Mouse (Mus musculus): ENCODE measurements around the gene Plxnd1. TPM values are rescaled to one million over a fixed set of nuclear protein-coding genes. Genes with fewer than 3 reads are reported as not detected.

The Plxnd1 gene
- total RNA-seq, 2 experiments from 2014 or later = 140 to 167 TPM

- no peak for DNase-seq
Observed at GRCm38 (mm10) chr6:115982889-115983288, 11.9 kb downstream of the Plxnd1 start.

DNA sequence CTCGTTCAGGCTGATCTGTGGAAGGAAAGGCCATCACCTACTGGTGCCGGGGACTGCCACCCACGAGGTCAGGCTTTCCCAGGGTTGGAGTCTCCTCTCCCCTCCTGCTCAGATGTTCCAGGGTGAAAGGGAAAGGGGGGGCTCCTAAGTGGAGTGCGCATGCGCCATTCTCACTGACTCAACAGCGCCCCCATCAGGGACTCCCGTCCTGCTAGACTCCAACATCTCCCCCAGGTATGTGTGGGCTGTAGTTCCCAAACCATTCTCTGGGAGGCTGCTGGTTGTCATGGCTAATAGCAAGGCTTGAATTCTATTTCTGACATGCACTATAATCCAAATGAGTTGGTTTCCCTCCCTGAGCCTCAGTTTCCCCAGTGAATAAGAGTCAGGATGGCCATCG, 16.2 kb downstream of the Plxnd1 start:
- no peak for DNase-seq

- DNase-seq = peak; percentile 54 to 66
Observed at GRCm38 (mm10) chr6:115977810-115978209, 17.0 kb downstream of the Plxnd1 start.

DNA sequence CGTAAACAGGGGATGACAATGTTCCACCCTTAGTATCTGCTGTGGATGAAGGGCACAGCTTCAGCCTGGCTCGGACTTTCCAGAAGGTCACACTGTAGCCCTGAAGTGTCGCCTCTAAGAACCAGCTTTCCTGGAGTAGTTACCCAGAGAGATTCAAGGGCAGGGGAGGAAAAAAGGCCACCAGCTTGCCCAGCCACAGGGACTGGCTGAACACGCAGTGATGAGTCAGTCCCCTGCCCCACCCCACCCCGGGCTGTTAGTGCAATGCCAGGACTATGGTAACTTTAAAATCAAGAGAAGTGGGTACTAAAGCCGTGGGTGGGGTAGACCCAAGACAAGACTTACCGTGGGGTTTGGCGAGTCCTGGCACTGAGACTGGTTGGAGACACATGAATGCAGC, 19.2 kb downstream of the Plxnd1 start:
- DNase-seq = peak; percentile 78 to 81

GRCm38 (mm10) chr6:115973881-115974662, 20.7 kb downstream of the Plxnd1 start:
- DNase-seq = no peak

GRCm38 (mm10) chr6:115973139-115973875, 21.5 kb downstream of the Plxnd1 start:
- DNase-seq = no peak

DNA sequence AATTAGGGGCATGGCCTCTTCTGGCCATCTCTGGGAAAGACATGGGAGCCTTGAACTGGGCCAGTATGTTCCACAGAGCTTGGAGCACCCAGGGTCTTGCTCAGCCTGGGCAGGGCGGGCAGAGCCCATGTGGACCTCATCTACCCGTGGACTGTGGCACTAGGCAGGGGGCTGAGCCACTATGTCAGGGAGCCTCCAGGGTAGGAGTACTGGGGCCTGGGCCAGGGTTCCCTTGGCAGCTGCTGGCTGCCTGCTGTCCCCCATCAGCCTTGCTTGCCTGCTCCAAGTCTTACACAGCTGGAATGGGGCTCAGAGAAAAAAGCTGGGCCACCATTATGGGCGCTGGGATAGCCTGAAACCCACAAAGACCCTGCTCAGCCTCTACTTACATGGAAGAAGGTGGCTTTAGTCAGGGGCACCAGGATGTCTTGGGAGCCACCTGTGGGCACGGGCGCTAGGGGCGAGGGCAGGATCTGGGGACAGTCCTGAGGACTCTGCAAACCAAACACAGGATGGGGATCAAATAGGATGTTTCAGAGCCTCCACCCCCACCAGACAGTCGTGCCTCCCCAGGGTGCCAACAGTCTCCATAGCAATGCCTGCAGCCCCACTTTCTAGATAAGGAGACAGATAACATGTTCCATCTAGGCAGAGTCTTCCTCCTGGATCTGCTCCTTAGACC, 22.6 kb downstream of the Plxnd1 start:
- no peak for DNase-seq

GRCm38 (mm10) chr6:115971273-115972060, 23.3 kb downstream of the Plxnd1 start:
- no peak for DNase-seq

DNA sequence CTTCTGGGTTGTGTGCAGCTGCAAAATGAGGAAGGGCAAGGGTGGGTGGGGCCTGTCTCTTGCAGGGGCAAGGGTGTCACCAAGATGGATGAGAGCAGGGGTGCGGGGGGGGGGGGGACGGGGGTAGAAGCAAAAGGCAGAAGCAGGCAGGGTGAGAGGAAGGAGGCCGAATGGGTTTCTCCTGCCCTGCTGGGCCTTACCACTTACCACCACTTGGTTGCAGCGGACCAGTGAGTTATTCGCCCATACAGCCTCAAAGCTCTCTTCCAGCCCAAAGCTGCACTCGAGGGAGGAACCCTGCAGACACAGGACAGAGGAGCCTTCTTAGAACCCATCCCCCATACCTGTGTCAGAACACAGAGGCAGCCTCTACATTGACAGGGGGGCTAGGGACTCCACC, 24.9 kb downstream of the Plxnd1 start:
- no peak for DNase-seq

DNA sequence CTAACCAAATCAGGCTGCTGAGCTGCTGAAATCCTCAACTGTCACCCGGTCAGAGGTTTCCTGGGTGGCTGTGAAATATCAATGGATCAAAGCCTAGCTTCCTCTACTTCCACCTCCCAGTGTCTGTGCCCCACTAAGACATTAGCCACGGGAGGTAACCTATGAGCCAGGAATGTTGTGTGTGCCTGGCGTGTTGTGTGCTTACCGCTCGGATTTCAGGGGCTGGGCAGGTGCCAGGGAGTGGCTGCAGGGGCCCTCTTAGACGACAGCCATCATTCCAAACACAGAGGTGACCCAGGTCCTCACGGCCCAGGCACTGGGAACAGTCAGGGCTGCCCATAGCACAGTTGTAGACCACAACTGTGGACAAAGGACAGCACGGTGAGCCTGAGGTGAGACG, 25.7 kb downstream of the Plxnd1 start:
- DNase-seq = no peak

GRCm38 (mm10) chr6:115968700-115969099, 26.1 kb downstream of the Plxnd1 start:
- DNase-seq = no peak

GRCm38 (mm10) chr6:115968086-115968485, 26.7 kb downstream of the Plxnd1 start:
- DNase-seq = no peak

- DNase-seq = no peak
Observed at GRCm38 (mm10) chr6:115967291-115967880, 27.4 kb downstream of the Plxnd1 start.

DNA sequence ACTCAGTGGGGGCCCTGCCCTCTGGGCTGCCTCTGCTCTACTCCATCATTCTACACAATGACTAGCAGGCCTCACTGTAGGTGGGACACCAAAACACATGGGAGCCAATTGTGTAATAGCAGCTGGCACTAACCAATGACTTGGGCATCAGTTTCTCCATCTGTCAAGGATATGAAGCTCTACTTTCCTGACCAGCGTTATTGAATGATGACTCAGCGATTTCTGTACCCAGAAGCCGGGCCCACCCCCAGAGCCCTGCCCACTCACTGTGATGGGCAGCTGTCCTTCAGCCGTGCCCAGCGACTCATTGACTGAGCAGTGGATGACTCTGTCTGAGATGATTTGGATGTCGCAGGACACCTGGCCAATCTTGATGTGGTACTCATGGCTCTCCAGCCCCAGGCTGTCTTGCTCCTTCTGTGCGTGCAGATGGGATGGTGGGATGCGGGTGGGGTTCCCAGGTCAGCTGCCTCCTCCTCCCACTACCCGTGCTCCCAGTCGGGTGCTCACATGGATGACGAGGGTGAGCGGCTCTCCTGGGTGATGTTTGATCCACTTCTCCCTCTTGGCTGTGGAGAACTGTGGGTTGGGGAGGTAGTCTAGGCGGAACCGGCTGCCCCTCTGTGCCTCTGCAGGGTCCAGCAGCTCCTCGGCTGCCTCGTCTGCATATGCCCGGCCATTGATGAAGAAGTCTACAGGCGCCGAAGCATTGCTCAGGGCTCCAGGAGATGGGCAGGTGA, 28.4 kb downstream of the Plxnd1 start:
- DNase-seq = no peak

DNA sequence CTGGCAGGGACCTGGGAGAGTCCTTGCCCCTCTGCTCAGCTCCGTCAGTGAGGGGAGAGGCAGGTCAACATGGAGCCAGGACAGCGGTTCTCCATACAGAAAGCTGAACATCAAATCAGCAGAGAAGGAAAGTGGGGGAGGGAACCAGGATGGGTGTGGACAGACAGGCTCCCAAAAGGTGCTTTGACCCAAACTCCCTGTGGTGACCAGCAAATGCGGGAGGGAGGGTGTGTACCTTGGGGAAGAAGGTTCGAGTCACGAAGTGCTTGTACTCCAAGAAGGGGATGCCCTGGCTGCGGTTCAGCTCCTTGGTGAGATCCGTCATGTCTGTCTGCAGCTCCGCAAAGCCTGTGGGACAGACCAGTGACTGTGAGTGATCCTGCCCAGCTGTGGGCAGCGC, 31.1 kb downstream of the Plxnd1 start:
- no peak for DNase-seq

GRCm38 (mm10) chr6:115962439-115963085, 32.2 kb downstream of the Plxnd1 start:
- no peak for DNase-seq

- DNase-seq = no peak
Observed at GRCm38 (mm10) chr6:115961743-115962142, 33.1 kb downstream of the Plxnd1 start.

DNA sequence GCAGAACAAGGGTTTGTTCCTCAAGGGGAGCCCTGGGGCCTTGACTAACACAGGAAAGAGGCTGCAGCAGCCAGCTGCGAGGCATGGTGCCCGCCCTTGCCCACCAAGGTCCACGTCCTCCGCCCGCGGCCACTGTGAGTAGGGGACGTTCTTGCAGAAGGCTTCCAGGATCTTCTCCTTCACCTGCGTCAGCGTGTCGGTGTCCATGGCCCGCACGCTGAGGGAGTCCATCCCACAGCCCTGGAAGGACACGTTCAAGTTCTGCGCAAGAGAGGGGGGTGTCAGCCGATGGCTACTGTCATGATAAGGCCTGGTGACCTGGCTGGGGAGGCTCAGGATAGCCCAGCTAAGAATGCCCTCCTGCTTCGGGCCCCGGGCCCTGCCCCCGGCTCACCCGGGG, 34.5 kb downstream of the Plxnd1 start:
- no peak for DNase-seq

DNA sequence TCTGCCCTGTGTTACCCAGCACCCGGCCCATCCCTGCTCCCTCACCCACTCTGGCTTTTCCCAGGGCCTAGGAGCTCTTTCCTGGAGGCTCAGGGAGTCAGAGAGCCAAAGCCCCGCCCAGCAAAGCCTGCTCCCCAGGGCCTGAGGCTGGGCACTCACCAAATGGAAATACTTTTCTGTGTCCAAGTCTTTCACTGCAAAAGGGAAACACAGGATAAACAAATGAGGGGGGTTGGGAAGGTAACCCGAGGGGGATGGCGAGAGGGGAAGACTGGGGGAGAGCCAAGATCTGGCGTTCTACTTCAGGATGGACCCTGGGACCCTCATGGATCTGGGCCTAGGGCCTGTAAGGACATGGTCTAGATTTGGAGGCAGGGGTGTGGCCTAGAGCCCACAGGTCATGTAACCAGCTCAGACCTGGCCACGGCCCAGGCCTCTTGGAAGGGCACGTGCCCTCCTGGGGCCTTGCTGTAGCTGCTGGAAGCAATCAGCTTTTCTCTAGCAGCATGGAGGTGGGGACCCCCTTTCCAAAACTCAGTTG, 35.6 kb downstream of the Plxnd1 start:
- DNase-seq = peak; percentile 83 to 90

- DNase-seq = no peak
Observed at GRCm38 (mm10) chr6:115958445-115958844, 36.4 kb downstream of the Plxnd1 start.
